Mouse (Mus musculus): ENCODE measurements around the gene Map2k4. TPM values are rescaled to one million over a fixed set of nuclear protein-coding genes. Genes with fewer than 3 reads are reported as not detected.

Map2k4 gene
- polyA plus RNA-seq, 1 experiment = 29.3 TPM

GRCm38 (mm10) chr11:65745707-65746333 lies 42.3 kb downstream of the Map2k4 start:
- H3K4me3 ChIP-seq (replicated peaks; ENCODE audit: control insufficient read depth, low read depth, low read length) = no peak overlapping the region
- 89% methylated on average over 8 of the region's 8 CpGs for WGBS
- no peaks in the 10 kb centered on the region; the same call in 1 of the 2 replicates for H3K4me1 ChIP-seq (ENCODE audit: control insufficient read depth, insufficient read depth, low read length)
- H3K27ac ChIP-seq (ENCODE audit: control insufficient read depth, insufficient read depth, low read depth, low read length, poor library complexity) = no peak overlapping the region
- no peak for TF ChIP-seq POLR2A (IDR thresholded peaks at IDR 0.05; ENCODE audit: borderline replicate concordance, control insufficient read depth, low read depth, low read length)

GRCm38 (mm10) chr11:65743866-65744265 lies 44.2 kb downstream of the Map2k4 start:
- TF ChIP-seq CTCF (IDR thresholded peaks at IDR 0.05; ENCODE audit: control insufficient read depth, insufficient read depth, low read length) = no peak
- TF ChIP-seq POLR2A (IDR thresholded peaks at IDR 0.05; ENCODE audit: borderline replicate concordance, control insufficient read depth, low read depth, low read length) = no peak
- Histone ChIP-seq H3K27ac (ENCODE audit: control insufficient read depth, insufficient read depth, low read depth, low read length, poor library complexity) (no peak overlapping the region), H3K4me3 (replicated peaks; ENCODE audit: control insufficient read depth, low read depth, low read length) (no peak overlapping the region), H3K4me1 (ENCODE audit: control insufficient read depth, insufficient read depth, low read length) (peaks cover 2% of the 10 kb centered on the region)
- 87% methylated on average over 3 of the region's 3 CpGs for WGBS

DNA sequence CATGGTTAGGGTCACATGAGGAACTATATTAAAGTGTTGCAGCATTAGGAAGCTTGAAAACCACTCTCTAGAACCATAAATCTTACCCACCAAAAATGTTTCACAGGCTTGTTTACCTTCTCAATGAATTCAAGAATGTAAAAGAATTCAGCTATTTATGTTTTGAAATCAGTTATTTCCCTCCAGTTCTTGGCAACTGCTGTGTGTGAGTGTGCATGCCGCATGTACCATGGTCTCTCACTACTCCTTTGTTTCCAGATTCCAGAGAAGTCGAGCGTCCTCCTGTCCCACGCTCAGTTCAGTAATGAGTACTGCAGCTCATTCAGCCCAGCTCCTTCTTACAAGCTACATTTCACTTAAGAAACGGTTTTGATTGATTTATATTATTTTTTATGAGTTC lies 47.3 kb downstream of the Map2k4 start:
- peaks cover 2% of the 10 kb centered on the region for H3K4me1 ChIP-seq (ENCODE audit: control insufficient read depth, insufficient read depth, low read length)
- TF ChIP-seq CTCF (IDR thresholded peaks at IDR 0.05; ENCODE audit: control insufficient read depth, insufficient read depth, low read length) (no peak), POLR2A (IDR thresholded peaks at IDR 0.05; ENCODE audit: borderline replicate concordance, control insufficient read depth, low read depth, low read length) (no peak)
- H3K27ac ChIP-seq (ENCODE audit: control insufficient read depth, insufficient read depth, low read depth, low read length, poor library complexity) = no peak overlapping the region
- H3K4me3 ChIP-seq (replicated peaks; ENCODE audit: control insufficient read depth, low read depth, low read length) = no peak overlapping the region
- WGBS = 83% methylated on average over 5 of the region's 5 CpGs

DNA sequence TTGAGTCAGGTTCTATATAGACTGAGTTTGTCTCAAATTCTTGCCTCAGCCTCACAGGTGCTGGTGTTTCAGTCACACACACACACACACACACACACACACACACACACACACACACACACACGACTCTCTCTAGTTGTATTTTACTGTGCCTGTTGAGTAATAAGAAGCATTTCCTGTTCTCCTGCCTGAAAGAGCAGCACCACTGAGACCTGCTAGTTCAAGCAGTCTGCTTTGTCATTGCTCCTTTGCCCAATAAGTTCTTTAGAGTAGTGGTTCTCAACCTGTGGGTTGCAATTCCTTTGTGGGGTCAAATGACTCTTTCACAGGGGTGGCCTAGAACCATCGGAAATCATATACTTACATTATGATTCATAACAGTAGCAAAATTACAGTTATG lies 47.7 kb downstream of the Map2k4 start:
- WGBS = 20% methylated on average over 2 of the region's 2 CpGs
- Histone ChIP-seq H3K4me1 (ENCODE audit: control insufficient read depth, insufficient read depth, low read length) (peaks cover 2% of the 10 kb centered on the region), H3K4me3 (replicated peaks; ENCODE audit: control insufficient read depth, low read depth, low read length) (no peak overlapping the region), H3K27ac (ENCODE audit: control insufficient read depth, insufficient read depth, low read depth, low read length, poor library complexity) (no peak overlapping the region; the same call in 1 of the 2 replicates)
- TF ChIP-seq POLR2A (IDR thresholded peaks at IDR 0.05; ENCODE audit: borderline replicate concordance, control insufficient read depth, low read depth, low read length) (no peak), CTCF (IDR thresholded peaks at IDR 0.05; ENCODE audit: control insufficient read depth, insufficient read depth, low read length) (no peak)

GRCm38 (mm10) chr11:65739880-65740279 lies 48.2 kb downstream of the Map2k4 start:
- H3K4me3 ChIP-seq (replicated peaks; ENCODE audit: control insufficient read depth, low read depth, low read length) = no peak overlapping the region
- H3K27ac ChIP-seq (ENCODE audit: control insufficient read depth, insufficient read depth, low read depth, low read length, poor library complexity) = no peak overlapping the region; the same call in 1 of the 2 replicates
- H3K4me1 ChIP-seq (ENCODE audit: control insufficient read depth, insufficient read depth, low read length) = peaks cover 2% of the 10 kb centered on the region
- TF ChIP-seq POLR2A (IDR thresholded peaks at IDR 0.05; ENCODE audit: borderline replicate concordance, control insufficient read depth, low read depth, low read length) (no peak), CTCF (IDR thresholded peaks at IDR 0.05; ENCODE audit: control insufficient read depth, insufficient read depth, low read length) (no peak)

- WGBS = 20% methylated on average over 7 of the region's 7 CpGs
- no peaks in the 10 kb centered on the region for H3K4me1 ChIP-seq (ENCODE audit: control insufficient read depth, insufficient read depth, low read length)
- no peak overlapping the region for H3K4me3 ChIP-seq (replicated peaks; ENCODE audit: control insufficient read depth, low read depth, low read length)
- no peak for TF ChIP-seq POLR2A (IDR thresholded peaks at IDR 0.05; ENCODE audit: borderline replicate concordance, control insufficient read depth, low read depth, low read length)
- TF ChIP-seq CTCF (IDR thresholded peaks at IDR 0.05; ENCODE audit: control insufficient read depth, insufficient read depth, low read length) = no peak
- H3K27ac ChIP-seq (ENCODE audit: control insufficient read depth, insufficient read depth, low read depth, low read length, poor library complexity) = no peak overlapping the region
These were observed 53.4 kb downstream of the Map2k4 start for GRCm38 (mm10) chr11:65734656-65735055.

- Histone ChIP-seq H3K4me3 (replicated peaks; ENCODE audit: control insufficient read depth, low read depth, low read length) (no peak overlapping the region), H3K4me1 (ENCODE audit: control insufficient read depth, insufficient read depth, low read length) (no peaks in the 10 kb centered on the region), H3K27ac (ENCODE audit: control insufficient read depth, insufficient read depth, low read depth, low read length, poor library complexity) (no peak overlapping the region)
- TF ChIP-seq POLR2A (IDR thresholded peaks at IDR 0.05; ENCODE audit: borderline replicate concordance, control insufficient read depth, low read depth, low read length) (no peak), CTCF (IDR thresholded peaks at IDR 0.05; ENCODE audit: control insufficient read depth, insufficient read depth, low read length) (no peak)
- 90% methylated on average over 6 of the region's 6 CpGs for WGBS
These were observed 58.4 kb downstream of the Map2k4 start for GRCm38 (mm10) chr11:65729623-65730217.

GRCm38 (mm10) chr11:65728906-65729305 lies 59.2 kb downstream of the Map2k4 start:
- Histone ChIP-seq H3K4me1 (ENCODE audit: control insufficient read depth, insufficient read depth, low read length) (no peaks in the 10 kb centered on the region), H3K27ac (ENCODE audit: control insufficient read depth, insufficient read depth, low read depth, low read length, poor library complexity) (no peak overlapping the region), H3K4me3 (replicated peaks; ENCODE audit: control insufficient read depth, low read depth, low read length) (no peak overlapping the region)
- WGBS = 92% methylated on average over 4 of the region's 4 CpGs
- TF ChIP-seq CTCF (IDR thresholded peaks at IDR 0.05; ENCODE audit: control insufficient read depth, insufficient read depth, low read length) = no peak
- TF ChIP-seq POLR2A (IDR thresholded peaks at IDR 0.05; ENCODE audit: borderline replicate concordance, control insufficient read depth, low read depth, low read length) = no peak
